Mouse (Mus musculus) forebrain, embryonic 12.5 days (tissue): ENCODE measurements around the gene Bcl11b. TPM values are rescaled to one million over a fixed set of nuclear protein-coding genes. Genes with fewer than 3 reads are reported as not detected.

Source experiments
- ATAC-seq: fragments of 200-750 bp; cut with Nextera tagmentation; 2 replicates; pipeline ENCODE4 v1.8.0; 2017; ENCODE audit warnings: moderate TSS enrichment; ENCODE audit not compliant: low FRiP score
- H3K27ac ChIP-seq: fragments of 300-500 bp; sonication (generic); 2 replicates; pipeline ENCODE4 v1.5.1; 2016; ENCODE audit warnings: mild to moderate bottlenecking
- H3K27me3 ChIP-seq: fragments of 300-500 bp; sonication (generic); 2 replicates; pipeline ENCODE4 v1.6.1; 2016; ENCODE audit warnings: mild to moderate bottlenecking
- H3K36me3 ChIP-seq: fragments of 300-500 bp; sonication (generic); replicated peaks from 2 replicates; pipeline ENCODE4 v1.6.1; 2016; ENCODE audit warnings: mild to moderate bottlenecking
- H3K4me1 ChIP-seq: fragments of 300-500 bp; sonication (generic); 2 replicates; pipeline ENCODE4 v1.6.1; 2016
- H3K4me2 ChIP-seq: fragments of 300-500 bp; sonication (generic); 2 replicates; pipeline ENCODE4 v1.6.1; 2016; ENCODE audit warnings: mild to moderate bottlenecking, moderate library complexity
- H3K4me3 ChIP-seq: fragments of 300-500 bp; sonication (generic); replicated peaks from 2 replicates; pipeline ENCODE4 v1.5.1; 2016; ENCODE audit warnings: mild to moderate bottlenecking
- H3K9ac ChIP-seq: fragments of 300-500 bp; sonication (generic); 2 replicates; pipeline ENCODE4 v1.6.1; 2016; ENCODE audit warnings: mild to moderate bottlenecking
- H3K9me3 ChIP-seq: fragments of 300-500 bp; sonication (generic); 2 replicates; pipeline ENCODE4 v1.6.1; 2016
- WGBS: fragments of 180-500 bp; shearing (Covaris S2); methylation state at CpG from one replicate; pipeline ENCODE4 v1.1.7; 2016; 5-methylcytosine and 5-hydroxymethylcytosine counted together
- polyA plus RNA-seq: library from polyadenylated mRNA; unstranded; fragments of >200 nt; fragmentation: Nextera tagmentation; extraction: Ambion mirVana; gene quantifications from 2 replicates; pipeline ENCODE4 v1.2.1, GENCODE M21; 2016

Bcl11b gene
- polyA plus RNA-seq, 1 experiment from 2014 or later = 46.0 TPM

DNA sequence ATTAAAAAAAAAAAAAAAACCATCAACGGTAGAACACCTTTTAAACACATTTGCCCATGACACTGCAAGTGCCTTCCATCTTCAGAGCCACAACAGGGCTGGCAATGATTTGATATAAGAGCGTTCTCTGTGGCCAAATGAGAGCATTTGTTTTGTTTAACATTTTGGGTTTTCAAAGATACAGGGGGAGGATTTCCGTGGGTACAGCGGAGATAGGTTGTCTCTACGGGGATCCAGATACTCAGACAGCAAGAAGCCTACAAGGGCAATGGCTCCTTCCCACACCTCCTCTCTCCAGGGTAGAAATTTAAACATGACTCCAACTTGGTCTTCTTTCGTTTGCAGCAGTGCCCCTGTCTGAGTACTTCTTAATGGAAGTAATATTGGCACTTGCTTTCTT lies 7.2 kb downstream of the Bcl11b start:
- Histone ChIP-seq H3K27me3 (0 out of 2 replicates have a peak, but pooled peaks cover 7% of the 10 kb centered on the region), H3K36me3 (no peaks in the 10 kb centered on the region), H3K9ac (0 out of 2 replicates have a peak overlapping the region, but pooled peaks have one; percentile 4), H3K4me1 (peaks cover 82% of the 10 kb centered on the region), H3K27ac (no peak overlapping the region), H3K9me3 (no peaks in the 10 kb centered on the region), H3K4me2 (0 out of 2 replicates have a peak overlapping the region, but pooled peaks have one; percentile 75), H3K4me3 (no peak overlapping the region)
- 69% methylated on average over 6 of the region's 6 CpGs for WGBS
- no peak for ATAC-seq

DNA sequence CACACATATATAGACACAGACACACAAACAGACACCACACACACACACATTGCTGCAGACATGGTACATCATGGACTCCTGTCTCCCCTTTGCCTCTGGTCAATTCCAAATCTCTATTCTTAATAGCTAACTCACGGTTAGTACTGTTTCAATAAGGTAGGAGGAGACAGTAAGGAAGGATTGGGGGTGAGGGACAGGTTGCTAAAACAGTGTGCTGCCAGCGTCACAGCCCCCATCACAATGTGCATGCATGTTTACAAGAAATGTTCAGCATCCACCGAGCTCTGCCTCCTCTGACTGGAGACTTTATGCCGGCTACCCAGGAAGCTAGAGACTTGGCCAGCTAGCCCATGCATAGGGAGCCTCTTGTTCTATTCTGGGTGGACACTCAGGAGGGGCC lies 9.0 kb downstream of the Bcl11b start:
- 51% methylated on average over 4 of the region's 4 CpGs for WGBS
- Histone ChIP-seq H3K27me3 (no peaks in the 10 kb centered on the region), H3K4me3 (0 out of 2 replicates have a peak overlapping the region, but pooled peaks have one; percentile 5), H3K36me3 (peaks cover 5% of the 10 kb centered on the region; the same call in 1 of the 2 replicates), H3K9me3 (no peaks in the 10 kb centered on the region), H3K4me2 (peak overlapping the region; percentile 29; the same call in 1 of the 2 replicates), H3K9ac (peak overlapping the region; percentile 36), H3K27ac (0 out of 2 replicates have a peak overlapping the region, but pooled peaks have one; percentile 33), H3K4me1 (peaks cover 82% of the 10 kb centered on the region)
- ATAC-seq = no peak

DNA sequence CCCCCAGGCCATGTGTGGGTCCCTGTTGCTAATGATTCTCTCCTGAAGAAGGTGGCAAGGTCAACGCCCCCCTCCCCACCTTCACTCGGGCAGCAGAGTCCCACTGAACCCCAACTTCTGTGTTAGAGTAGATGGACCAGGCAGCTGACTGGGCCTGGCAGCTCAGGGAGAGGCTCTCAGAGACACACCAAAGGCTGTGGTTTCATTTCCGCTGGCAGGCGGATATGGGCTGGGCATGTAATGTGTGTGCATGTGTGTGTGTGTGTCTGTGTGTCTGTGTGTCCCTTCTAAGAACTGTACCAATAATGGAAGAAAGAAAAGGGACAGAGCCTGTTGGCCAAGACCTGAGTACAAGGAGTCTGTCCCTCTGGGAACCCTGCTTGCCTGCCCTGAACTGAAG lies 10.4 kb downstream of the Bcl11b start:
- Histone ChIP-seq H3K27me3 (no peaks in the 10 kb centered on the region), H3K4me1 (peaks cover 77% of the 10 kb centered on the region), H3K4me3 (no peak overlapping the region), H3K4me2 (no peak overlapping the region), H3K9me3 (no peaks in the 10 kb centered on the region), H3K27ac (no peak overlapping the region), H3K9ac (0 out of 2 replicates have a peak overlapping the region, but pooled peaks have one; percentile 17), H3K36me3 (peaks cover 18% of the 10 kb centered on the region; the same call in 1 of the 2 replicates)
- WGBS = 73% methylated on average over 4 of the region's 4 CpGs
- no peak for ATAC-seq

DNA sequence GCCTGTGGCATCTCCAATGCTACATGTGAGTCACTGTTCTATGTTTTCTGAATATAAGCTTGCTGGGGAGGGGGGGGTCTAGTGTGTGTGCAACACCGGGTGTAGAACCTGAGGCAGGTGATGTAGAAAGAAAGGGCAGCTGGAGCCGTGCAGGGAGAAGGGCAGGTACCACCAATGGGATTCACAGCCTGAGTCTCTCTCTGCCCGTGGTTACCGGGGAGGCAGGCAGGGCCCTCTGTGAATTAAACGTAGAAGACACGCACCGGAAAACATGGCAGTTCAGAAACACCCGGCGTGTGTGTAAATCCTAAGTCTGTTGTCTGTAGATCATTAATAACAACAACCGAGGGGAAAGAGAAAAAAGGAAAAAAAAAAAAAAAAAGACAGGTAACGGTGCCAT lies 12.2 kb downstream of the Bcl11b start:
- Histone ChIP-seq H3K9me3 (no peaks in the 10 kb centered on the region), H3K4me3 (no peak overlapping the region), H3K27me3 (no peaks in the 10 kb centered on the region), H3K27ac (no peak overlapping the region), H3K4me1 (peaks cover 77% of the 10 kb centered on the region), H3K9ac (peak overlapping the region; percentile 12; the same call in 1 of the 2 replicates), H3K4me2 (peak overlapping the region; percentile 13; the same call in 1 of the 2 replicates), H3K36me3 (peaks cover 24% of the 10 kb centered on the region; the same call in 1 of the 2 replicates)
- no peak for ATAC-seq
- 65% methylated on average over 11 of the region's 11 CpGs for WGBS

DNA sequence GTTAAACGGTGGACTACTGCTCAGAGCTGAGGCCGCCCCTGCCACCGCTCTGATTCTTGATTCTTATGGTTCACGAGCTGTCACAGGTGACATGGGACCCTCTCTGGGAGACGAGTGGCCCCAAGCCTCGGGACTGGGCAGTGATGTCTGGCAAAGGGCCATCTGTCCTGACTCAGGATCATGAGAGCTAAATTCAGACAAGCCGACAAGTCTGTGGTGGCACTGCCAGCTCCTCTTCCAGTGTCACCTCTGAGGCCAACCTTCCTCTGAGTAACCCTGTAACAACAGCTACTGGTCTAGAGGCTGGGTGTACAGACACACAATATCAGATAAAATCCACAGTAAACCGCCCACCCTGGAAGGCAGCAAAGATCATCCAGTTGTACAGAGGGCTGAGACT lies 20.2 kb downstream of the Bcl11b start:
- peaks cover 13% of the 10 kb centered on the region; the same call in 1 of the 2 replicates for H3K36me3 ChIP-seq
- no peak overlapping the region for H3K9ac ChIP-seq
- ATAC-seq = no peak
- no peak overlapping the region for H3K4me3 ChIP-seq
- peaks cover under 1% of the 10 kb centered on the region; the same call in 1 of the 2 replicates for H3K27me3 ChIP-seq
- 82% methylated on average over 8 of the region's 8 CpGs for WGBS
- H3K9me3 ChIP-seq = no peaks in the 10 kb centered on the region
- H3K4me1 ChIP-seq = peaks cover 79% of the 10 kb centered on the region
- H3K4me2 ChIP-seq = no peak overlapping the region
- 0 out of 2 replicates have a peak overlapping the region, but pooled peaks have one; percentile 31 for H3K27ac ChIP-seq

DNA sequence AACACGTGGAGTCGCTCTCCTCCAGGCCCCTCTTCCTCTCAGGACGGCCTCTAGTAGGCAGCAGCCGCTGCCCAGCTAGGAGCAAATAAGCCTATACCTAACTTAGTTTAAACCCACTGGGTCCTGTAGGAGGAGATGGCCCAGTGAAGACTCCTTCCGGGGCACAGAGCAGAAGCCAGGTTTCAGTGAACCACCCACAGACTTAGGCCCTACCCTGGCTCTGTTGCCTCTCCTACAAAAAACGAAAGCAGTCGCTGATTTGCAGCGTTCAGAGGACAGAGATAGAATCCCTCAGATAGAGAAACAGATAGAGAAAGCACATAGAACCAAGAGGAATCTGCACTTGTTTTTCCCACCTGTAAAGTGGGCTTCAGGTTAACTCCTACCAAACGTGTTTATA lies 21.1 kb downstream of the Bcl11b start:
- Histone ChIP-seq H3K27me3 (peaks cover 3% of the 10 kb centered on the region; the same call in 1 of the 2 replicates), H3K4me3 (no peak overlapping the region), H3K9me3 (no peaks in the 10 kb centered on the region), H3K36me3 (peaks cover 12% of the 10 kb centered on the region; the same call in 1 of the 2 replicates), H3K4me1 (peaks cover 79% of the 10 kb centered on the region), H3K9ac (no peak overlapping the region), H3K4me2 (no peak overlapping the region), H3K27ac (no peak overlapping the region)
- 70% methylated on average over 9 of the region's 9 CpGs for WGBS
- no peak for ATAC-seq

DNA sequence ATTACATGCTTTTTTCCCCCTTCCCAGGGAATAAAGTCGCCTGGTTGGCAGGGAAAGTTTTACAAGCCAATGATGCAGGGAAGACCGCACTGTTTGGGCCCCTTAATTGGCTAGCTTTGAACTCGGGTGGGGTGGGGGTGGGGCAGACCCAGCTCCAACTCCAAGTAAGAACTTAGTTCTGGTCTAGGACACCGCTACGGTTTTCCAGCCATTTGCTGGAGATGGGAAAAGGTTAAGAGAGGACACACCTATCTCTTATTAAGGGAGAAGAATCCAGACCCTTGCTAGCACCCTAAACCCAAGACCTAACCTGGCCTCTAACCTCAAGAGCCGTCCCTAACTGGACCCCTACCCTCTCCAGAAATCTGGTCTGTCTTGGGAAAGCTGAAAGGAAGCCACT lies 22.2 kb downstream of the Bcl11b start:
- 21% methylated on average over 6 of the region's 6 CpGs for WGBS
- peak overlapping the region; percentile 21; the same call in 1 of the 2 replicates for H3K9ac ChIP-seq
- peak overlapping the region; percentile 91 for H3K27ac ChIP-seq
- H3K4me3 ChIP-seq = 0 out of 2 replicates have a peak overlapping the region, but pooled peaks have one; percentile 33
- peak overlapping the region; percentile 67 for H3K4me2 ChIP-seq
- H3K27me3 ChIP-seq = peaks cover 3% of the 10 kb centered on the region; the same call in 1 of the 2 replicates
- peaks cover 6% of the 10 kb centered on the region; the same call in 1 of the 2 replicates for H3K36me3 ChIP-seq
- peaks cover 79% of the 10 kb centered on the region for H3K4me1 ChIP-seq
- no peaks in the 10 kb centered on the region for H3K9me3 ChIP-seq
- ATAC-seq = no peak

DNA sequence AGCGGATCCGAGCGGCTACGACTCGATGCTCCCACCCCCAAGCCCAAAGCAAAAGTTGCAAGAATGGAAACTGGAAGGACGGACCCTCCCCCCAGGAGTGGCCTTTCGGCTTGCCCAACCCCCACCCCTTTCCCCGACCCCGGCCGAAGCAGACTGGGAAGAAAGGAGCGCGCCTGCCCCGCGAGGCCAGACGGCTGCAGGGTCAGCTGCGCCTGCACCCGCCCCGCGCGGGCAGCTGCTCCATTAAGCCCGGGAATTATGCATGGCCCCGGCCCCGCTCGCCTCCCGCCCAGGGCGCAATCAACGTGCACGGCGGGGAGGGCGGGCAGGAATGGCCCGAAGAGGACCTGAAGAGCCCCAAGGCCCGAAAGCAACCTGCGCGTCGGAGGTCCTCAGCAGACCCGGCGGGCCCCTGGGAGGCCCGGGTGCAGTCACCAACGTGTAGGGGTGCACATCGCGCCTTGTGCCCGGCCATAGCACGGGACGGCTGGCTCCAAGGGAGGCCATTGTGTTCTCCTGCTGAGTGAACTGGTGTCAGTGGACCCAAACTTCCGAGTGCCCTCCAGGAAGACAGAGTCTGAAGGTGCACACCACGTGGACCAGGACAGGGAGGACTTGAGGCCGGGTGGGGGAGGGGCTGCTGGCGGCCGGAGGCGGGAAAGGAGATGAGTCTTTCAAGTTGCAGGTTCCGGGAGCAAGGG lies 23.0 kb downstream of the Bcl11b start:
- ATAC-seq = peak; percentile 66
- peak overlapping the region; percentile 61 for H3K9ac ChIP-seq
- H3K4me3 ChIP-seq = peak overlapping the region; percentile 33
- H3K4me2 ChIP-seq = peak overlapping the region; percentile 67
- H3K36me3 ChIP-seq = no peaks in the 10 kb centered on the region
- peak overlapping the region; percentile 91 for H3K27ac ChIP-seq
- no peaks in the 10 kb centered on the region for H3K9me3 ChIP-seq
- peaks cover 84% of the 10 kb centered on the region for H3K4me1 ChIP-seq
- H3K27me3 ChIP-seq = peaks cover 3% of the 10 kb centered on the region; the same call in 1 of the 2 replicates
- WGBS = under 1% methylated on average over 51 of the region's 51 CpGs

DNA sequence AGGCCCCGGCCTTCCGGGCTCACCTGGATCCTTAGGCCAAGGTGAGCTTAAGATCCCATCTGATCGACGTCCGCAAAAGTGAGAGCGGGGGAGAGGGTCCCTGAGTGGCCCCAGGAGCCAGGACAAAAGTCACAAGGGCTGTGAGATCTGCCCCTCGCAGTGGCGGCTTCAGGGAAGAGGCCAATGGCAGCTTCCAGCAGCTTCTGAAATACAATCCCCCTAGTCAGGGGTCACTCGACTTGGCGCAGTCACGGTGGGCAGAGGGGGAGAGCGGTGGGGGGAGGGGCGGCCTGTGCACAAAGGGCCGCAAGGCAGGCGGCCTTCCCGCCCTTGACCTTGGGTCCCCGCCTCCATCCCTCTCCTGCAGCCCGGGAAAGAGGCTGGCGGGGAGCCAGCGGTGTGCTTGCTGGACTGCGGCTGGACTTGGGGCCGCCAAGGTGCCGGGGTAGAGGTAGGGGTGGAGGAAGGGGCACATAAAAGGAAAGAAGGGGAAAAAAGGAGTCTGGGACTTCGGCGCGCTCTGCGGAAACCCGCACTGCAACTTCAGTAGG lies 23.6 kb downstream of the Bcl11b start:
- H3K9me3 ChIP-seq = no peaks in the 10 kb centered on the region
- peak overlapping the region; percentile 67 for H3K4me2 ChIP-seq
- H3K4me3 ChIP-seq = peak overlapping the region; percentile 33
- 1% methylated on average over 25 of the region's 28 CpGs for WGBS
- H3K9ac ChIP-seq = peak overlapping the region; percentile 61
- peaks cover 3% of the 10 kb centered on the region; the same call in 1 of the 2 replicates for H3K27me3 ChIP-seq
- H3K27ac ChIP-seq = peak overlapping the region; percentile 91
- peak; percentile 24; the same call in 1 of the 2 replicates for ATAC-seq
- H3K36me3 ChIP-seq = no peaks in the 10 kb centered on the region
- peaks cover 90% of the 10 kb centered on the region for H3K4me1 ChIP-seq

DNA sequence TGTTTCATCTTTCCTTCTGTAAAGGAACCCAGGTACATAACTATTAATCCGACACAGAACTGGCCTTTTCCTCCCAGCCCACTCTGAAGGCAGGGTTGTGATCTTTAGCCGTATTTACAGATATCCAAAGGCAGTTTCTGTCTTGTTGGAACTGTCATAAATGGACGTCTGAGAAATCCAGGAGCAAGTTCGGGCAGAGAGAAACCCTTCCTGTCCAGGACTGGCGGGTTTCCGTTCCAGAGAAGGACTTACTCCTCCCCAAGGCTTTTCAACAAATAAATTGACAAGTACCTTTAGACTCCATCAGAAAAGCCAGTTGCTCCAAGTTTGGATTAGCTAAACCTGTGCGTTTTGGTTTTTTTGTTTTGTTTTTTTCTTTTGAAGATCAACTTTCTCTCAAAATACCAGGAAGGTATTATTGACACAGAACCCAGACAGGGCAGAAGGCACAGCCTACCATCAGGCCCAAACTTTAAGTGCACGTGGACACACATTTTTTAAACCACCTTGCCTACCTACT lies 24.6 kb downstream of the Bcl11b start:
- WGBS = 41% methylated on average over 8 of the region's 8 CpGs
- Histone ChIP-seq H3K27me3 (peaks cover 3% of the 10 kb centered on the region; the same call in 1 of the 2 replicates), H3K9me3 (no peaks in the 10 kb centered on the region), H3K4me1 (peaks cover 96% of the 10 kb centered on the region), H3K36me3 (no peaks in the 10 kb centered on the region), H3K9ac (0 out of 2 replicates have a peak overlapping the region, but pooled peaks have one; percentile 44), H3K27ac (peak overlapping the region; percentile 65), H3K4me2 (peak overlapping the region; percentile 67), H3K4me3 (no peak overlapping the region)
- no peak for ATAC-seq

DNA sequence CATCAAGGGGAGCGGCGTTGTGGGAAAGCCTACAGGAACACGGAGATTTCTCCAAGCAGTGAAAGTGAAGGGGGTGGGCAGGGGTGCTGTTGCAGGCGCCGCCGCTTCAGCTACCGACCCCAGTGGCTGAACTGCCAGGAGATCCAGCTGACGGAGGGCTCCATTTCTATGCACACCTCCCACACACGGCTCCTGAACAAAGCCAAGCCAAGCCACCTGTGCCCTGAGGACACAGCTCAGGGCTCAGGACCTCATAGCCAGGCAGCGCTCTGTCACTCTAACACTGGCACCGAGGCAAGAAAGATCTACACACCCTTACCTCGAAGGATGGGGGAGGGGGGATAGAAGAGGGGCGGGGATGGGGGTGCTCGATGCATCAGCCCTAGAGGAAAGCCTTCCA lies 25.3 kb downstream of the Bcl11b start:
- WGBS = 5% methylated on average over 14 of the region's 14 CpGs
- peak overlapping the region; percentile 24 for H3K4me3 ChIP-seq
- H3K4me1 ChIP-seq = peaks cover 97% of the 10 kb centered on the region
- H3K27ac ChIP-seq = peak overlapping the region; percentile 65
- H3K36me3 ChIP-seq = no peaks in the 10 kb centered on the region
- no peaks in the 10 kb centered on the region for H3K9me3 ChIP-seq
- ATAC-seq = no peak
- peak overlapping the region; percentile 67 for H3K4me2 ChIP-seq
- H3K9ac ChIP-seq = peak overlapping the region; percentile 44
- H3K27me3 ChIP-seq = peaks cover 3% of the 10 kb centered on the region; the same call in 1 of the 2 replicates

DNA sequence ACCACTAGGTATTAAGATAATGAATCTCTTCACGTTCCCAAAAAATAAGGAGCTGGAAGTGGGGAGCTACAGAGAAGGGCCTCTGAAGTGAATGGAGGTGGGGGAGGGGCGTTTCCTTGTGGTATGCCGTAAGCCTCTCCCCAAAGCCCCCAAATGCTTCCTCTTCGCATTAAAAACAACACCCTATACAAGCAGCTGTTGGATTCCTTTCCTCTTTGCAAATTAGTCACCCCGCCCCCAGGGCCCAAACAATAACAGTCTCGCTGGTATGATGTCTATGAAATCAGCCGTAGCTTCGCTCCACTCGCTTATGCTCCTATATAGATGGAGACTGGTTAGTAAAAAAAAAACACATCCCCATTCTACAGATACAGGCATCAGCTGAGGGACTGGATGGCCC lies 25.9 kb downstream of the Bcl11b start:
- Histone ChIP-seq H3K4me3 (peak overlapping the region; percentile 24), H3K4me1 (peaks cover 97% of the 10 kb centered on the region), H3K27ac (peak overlapping the region; percentile 65), H3K9me3 (no peaks in the 10 kb centered on the region), H3K4me2 (peak overlapping the region; percentile 67), H3K27me3 (peaks cover 3% of the 10 kb centered on the region; the same call in 1 of the 2 replicates), H3K9ac (peak overlapping the region; percentile 44), H3K36me3 (no peaks in the 10 kb centered on the region; the same call in 1 of the 2 replicates)
- 2% methylated on average over 9 of the region's 9 CpGs for WGBS
- peak; percentile 8; the same call in 1 of the 2 replicates for ATAC-seq
